Mouse (Mus musculus) B cell, adult 2 months (primary cell): ENCODE measurements around the gene Foxr1.
"Not testable (repeated sequence)": the region's sequence is repeated elsewhere in the genome, so short reads cannot be mapped to it uniquely, and the experiment has no call there.

ENCODE experiments used
- DNase-seq, 2 experiments: peaks; one replicate each; pipeline ENCODE4 v3.0.0; 2022

The Foxr1 gene

GRCm38 (mm10) chr9:44411601-44412130, 29.3 kb downstream of the Foxr1 start:
- DNase-seq: no peak

GRCm38 (mm10) chr9:44410647-44411336, 30.1 kb downstream of the Foxr1 start:
- DNase-seq: no peak

GRCm38 (mm10) chr9:44408693-44409092, 32.2 kb downstream of the Foxr1 start:
- DNase-seq: not testable (repeated sequence)

DNA sequence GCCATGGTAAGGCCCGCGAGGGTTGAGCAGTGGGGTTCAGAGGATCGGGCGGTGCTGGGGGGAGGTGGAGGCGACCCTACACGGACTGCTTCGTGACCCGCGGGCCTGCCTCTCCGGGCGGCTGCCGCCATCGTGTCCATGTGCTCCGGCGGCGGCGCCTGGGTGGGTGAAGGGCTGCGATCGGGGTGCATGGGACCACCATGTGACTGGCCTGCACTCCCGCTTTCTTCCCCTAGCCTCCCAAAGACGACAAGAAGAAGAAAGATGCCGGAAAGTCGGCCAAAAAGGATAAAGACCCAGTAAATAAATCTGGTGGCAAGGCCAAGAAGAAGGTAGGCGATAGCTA, 33.2 kb downstream of the Foxr1 start:
- DNase-seq: no peak

- DNase-seq: peak; percentile 95 to 96
These were observed 33.8 kb downstream of the Foxr1 start, which contains the start of the genes Rps25 and Trappc4 for GRCm38 (mm10) chr9:44406906-44407751. Gene Rps25 (plus strand): TSS chr9:44407139. Gene Trappc4 (minus strand): TSS chr9:44407600.

- DNase-seq: no peak
These were observed 35.9 kb downstream of the Foxr1 start for GRCm38 (mm10) chr9:44405011-44405410.

GRCm38 (mm10) chr9:44401081-44401480, 39.9 kb downstream of the Foxr1 start:
- no peak for DNase-seq

DNA sequence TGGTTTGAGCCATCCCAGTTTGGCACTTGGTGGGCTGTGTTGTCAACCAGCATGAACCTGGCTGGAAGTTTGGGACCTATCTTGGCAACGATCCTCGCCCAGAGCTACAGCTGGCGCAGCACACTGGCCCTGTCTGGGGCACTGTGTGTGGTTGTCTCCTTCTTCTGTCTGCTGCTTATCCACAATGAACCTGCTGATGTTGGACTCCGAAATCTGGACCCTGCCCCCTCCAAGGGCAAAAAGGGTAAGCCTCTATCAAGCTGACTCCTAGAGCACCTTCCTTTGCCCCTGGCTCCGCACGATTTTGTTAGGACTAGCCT, 41.2 kb downstream of the Foxr1 start:
- no peak for DNase-seq

DNA sequence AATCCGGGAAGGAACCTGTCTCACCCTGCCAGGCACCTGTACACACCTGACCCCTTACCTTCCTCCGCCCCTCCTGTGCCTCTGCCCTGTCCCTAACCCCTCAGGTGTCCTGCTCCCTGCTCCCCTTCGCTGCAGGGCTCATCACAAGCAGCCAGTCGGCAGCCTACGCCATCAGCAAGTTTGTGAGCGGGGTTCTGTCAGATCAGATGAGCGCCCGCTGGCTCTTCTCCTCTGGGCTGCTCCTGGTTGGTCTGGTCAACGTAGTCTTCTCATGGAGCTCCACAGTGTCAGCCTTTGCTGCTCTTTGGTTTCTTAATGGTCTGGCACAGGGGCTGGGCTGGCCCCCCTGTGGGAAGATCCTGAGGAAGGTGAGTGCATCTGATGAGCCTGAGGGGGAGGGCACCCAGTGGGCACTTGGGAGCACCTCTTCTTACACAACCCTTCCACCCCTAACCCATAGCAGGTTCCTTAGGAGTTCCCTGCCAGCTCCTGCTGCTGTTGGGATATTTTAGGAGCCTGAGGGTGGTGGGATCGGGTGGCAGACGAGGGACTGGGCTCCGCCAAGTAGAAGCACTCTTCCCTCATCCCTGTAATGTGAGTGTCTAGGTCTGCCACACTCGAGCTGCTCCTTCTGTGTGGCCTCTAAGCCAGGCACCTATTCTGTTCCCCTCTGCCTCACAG, 41.7 kb downstream of the Foxr1 start:
- DNase-seq: no peak

GRCm38 (mm10) chr9:44398551-44398950, 42.4 kb downstream of the Foxr1 start:
- no peak for DNase-seq

DNA sequence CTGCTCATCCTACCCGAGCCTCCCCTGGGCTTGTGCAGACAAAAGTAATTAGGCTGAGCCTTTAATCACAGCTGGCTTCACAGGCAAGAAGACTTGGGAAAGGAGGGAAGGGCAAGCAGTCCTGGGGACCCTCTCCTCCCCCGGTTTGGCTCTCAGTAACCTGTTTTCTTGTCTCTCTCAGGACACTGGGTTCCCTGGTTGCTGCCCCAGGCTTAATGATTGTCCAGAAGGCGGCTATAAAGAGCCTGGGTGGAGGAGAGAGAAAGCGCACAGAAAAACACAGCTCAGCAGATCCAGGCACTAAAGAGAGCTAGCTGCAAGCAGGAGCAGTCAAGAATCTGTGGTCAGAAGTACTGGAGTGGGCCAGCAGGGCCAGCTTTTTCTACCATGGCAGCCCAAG, 42.8 kb downstream of the Foxr1 start:
- DNase-seq: no peak

- peak; percentile 92 to 94 for DNase-seq
These were observed 44.1 kb downstream of the Foxr1 start, which contains the start of gene Slc37a4 for GRCm38 (mm10) chr9:44396684-44397411. Gene Slc37a4 (plus strand): TSS chr9:44396852.

- peak; percentile 85 to 87 for DNase-seq
These were observed 49.5 kb downstream of the Foxr1 start for GRCm38 (mm10) chr9:44391466-44391865.

DNA sequence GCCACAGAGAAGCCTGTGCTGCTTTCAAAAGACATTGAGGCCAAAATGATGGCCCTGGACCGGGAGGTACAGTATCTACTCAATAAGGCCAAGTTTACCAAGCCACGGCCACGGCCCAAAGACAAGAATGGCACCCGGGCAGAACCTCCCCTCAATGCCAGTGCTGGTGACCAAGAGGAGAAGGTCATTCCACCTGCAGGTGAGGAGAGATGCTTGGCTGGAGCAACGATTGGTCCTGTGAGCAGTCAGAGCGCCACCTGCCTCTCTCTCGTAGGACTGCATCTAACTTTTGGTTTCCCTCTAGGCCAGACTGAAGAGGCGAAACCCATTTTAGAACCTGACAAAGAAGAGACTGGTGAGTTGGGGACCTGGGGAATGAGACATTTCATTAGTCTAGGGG, 51.7 kb downstream of the Foxr1 start:
- DNase-seq: peak; percentile 70 to 72

- DNase-seq: no peak
These were observed 53.7 kb downstream of the Foxr1 start for GRCm38 (mm10) chr9:44387221-44387620.

- no peak for DNase-seq
These were observed 56.3 kb downstream of the Foxr1 start for GRCm38 (mm10) chr9:44384596-44384995.
